Mouse (Mus musculus): Measurements from ENCODE around the gene Gm21992. TPM values are rescaled to one million over a fixed set of nuclear protein-coding genes. Genes with fewer than 3 reads are reported as not detected.
A peak's percentile ranks its signal among the peaks of the same experiment; 100 is the strongest.

The Gm21992 gene
- polyA plus RNA-seq, 2 experiments = 9.5 to 10.7 TPM

- no peaks in the 10 kb centered on the region for H3K36me3 ChIP-seq (replicated peaks; ENCODE audit: control insufficient read depth, insufficient read depth, low read depth)
- no peaks in the 10 kb centered on the region for H3K9me3 ChIP-seq (ENCODE audit: control insufficient read depth, low read length)
- H3K4me2 ChIP-seq (ENCODE audit: low read depth) = peak within 1 kb of the TSS; percentile 96
- H3K4me1 ChIP-seq (replicated peaks; ENCODE audit: control insufficient read depth in 2 of 2, insufficient read depth in 2 of 2, low read length in 1 of 2) = peaks cover 22 to 26% of the 10 kb centered on the region in 2 experiments
- H3K9ac ChIP-seq (replicated peaks) = peak within 1 kb of the TSS; percentile 52
- H3K27me3 ChIP-seq (ENCODE audit: control insufficient read depth, insufficient read depth, low read length) = peaks cover 34% of the 10 kb centered on the region
- TF ChIP-seq CTCF (IDR thresholded peaks at IDR 0.05; ENCODE audit: low read depth) (no peak), EP300 (IDR thresholded peaks at IDR 0.05; ENCODE audit: low read depth) (no peak)
- WGBS (ENCODE audit: insufficient replicate concordance) = 4% methylated on average over 45 of the region's 45 CpGs
- peak in 2 of 3 experiments; percentile 41 to 42 for DNase-seq (ENCODE audit: low read depth in 3 of 3, low spot score in 3 of 3)
- peak; percentile 9; the same call in 1 of the 2 replicates for ATAC-seq (ENCODE audit: insufficient read depth)
- peak within 1 kb of the TSS; percentile 52 to 56 for H3K4me3 ChIP-seq (ENCODE audit: insufficient read depth in 1 of 2, low read depth in 2 of 2, low read length in 2 of 2)
- H3K27ac ChIP-seq = no peak within 1 kb of the TSS
These were observed 43.4 kb upstream of the Gm21992 start, which contains the start of gene Ctsf for GRCm38 (mm10) chr19:4854552-4855469. Gene Ctsf, plus strand, starts transcription at chr19:4855130.

- 47% methylated on average over 5 of the region's 5 CpGs for WGBS (ENCODE audit: insufficient replicate concordance)
- ATAC-seq (ENCODE audit: insufficient read depth) = no peak
- Histone ChIP-seq H3K4me2 (ENCODE audit: low read depth) (no peak overlapping the region), H3K27me3 (ENCODE audit: control insufficient read depth, insufficient read depth, low read length) (peaks cover 25% of the 10 kb centered on the region), H3K9me3 (ENCODE audit: control insufficient read depth, low read length) (no peaks in the 10 kb centered on the region), H3K9ac (replicated peaks) (no peak overlapping the region), H3K4me3 (ENCODE audit: insufficient read depth in 1 of 2, low read depth in 2 of 2, low read length in 2 of 2) (no peak overlapping the region), H3K36me3 (replicated peaks; ENCODE audit: control insufficient read depth, insufficient read depth, low read depth) (no peaks in the 10 kb centered on the region), H3K4me1 (replicated peaks; ENCODE audit: control insufficient read depth in 2 of 2, insufficient read depth in 2 of 2, low read length in 1 of 2) (peaks cover 0 to 4% of the 10 kb centered on the region in 2 experiments; a peak in 2 of 4 replicates), H3K27ac (no peak overlapping the region)
- no peak for DNase-seq (ENCODE audit: low read depth in 3 of 3, low spot score in 3 of 3)
- no peak for TF ChIP-seq CTCF (IDR thresholded peaks at IDR 0.05; ENCODE audit: low read depth)
- no peak for TF ChIP-seq EP300 (IDR thresholded peaks at IDR 0.05; ENCODE audit: low read depth)
These were observed 38.9 kb upstream of the Gm21992 start for GRCm38 (mm10) chr19:4850281-4850680.

GRCm38 (mm10) chr19:4849800-4850199, 38.4 kb upstream of the Gm21992 start:
- peaks cover 20% of the 10 kb centered on the region for H3K27me3 ChIP-seq (ENCODE audit: control insufficient read depth, insufficient read depth, low read length)
- H3K9me3 ChIP-seq (ENCODE audit: control insufficient read depth, low read length) = no peaks in the 10 kb centered on the region
- no peak for ATAC-seq (ENCODE audit: insufficient read depth)
- no peak overlapping the region for H3K27ac ChIP-seq
- H3K4me3 ChIP-seq (ENCODE audit: insufficient read depth in 1 of 2, low read depth in 2 of 2, low read length in 2 of 2) = no peak overlapping the region
- no peak overlapping the region for H3K4me2 ChIP-seq (ENCODE audit: low read depth)
- no peak for TF ChIP-seq CTCF (IDR thresholded peaks at IDR 0.05; ENCODE audit: low read depth)
- no peak for TF ChIP-seq EP300 (IDR thresholded peaks at IDR 0.05; ENCODE audit: low read depth)
- H3K36me3 ChIP-seq (replicated peaks; ENCODE audit: control insufficient read depth, insufficient read depth, low read depth) = no peaks in the 10 kb centered on the region
- no peak for DNase-seq (ENCODE audit: low read depth in 3 of 3, low spot score in 3 of 3)
- no peak overlapping the region for H3K9ac ChIP-seq (replicated peaks)
- peaks cover 0 to 4% of the 10 kb centered on the region in 2 experiments; a peak in 2 of 4 replicates for H3K4me1 ChIP-seq (replicated peaks; ENCODE audit: control insufficient read depth in 2 of 2, insufficient read depth in 2 of 2, low read length in 1 of 2)
- WGBS (ENCODE audit: insufficient replicate concordance) = 42% methylated on average over 4 of the region's 4 CpGs

- DNase-seq (ENCODE audit: low read depth in 3 of 3, low spot score in 3 of 3) (no peak), ATAC-seq (ENCODE audit: insufficient read depth) (no peak)
- H3K4me2 ChIP-seq (ENCODE audit: low read depth) = no peak overlapping the region
- WGBS (ENCODE audit: insufficient replicate concordance) = 28% methylated on average over 7 of the region's 7 CpGs
- H3K36me3 ChIP-seq (replicated peaks; ENCODE audit: control insufficient read depth, insufficient read depth, low read depth) = no peaks in the 10 kb centered on the region
- H3K4me1 ChIP-seq (replicated peaks; ENCODE audit: control insufficient read depth in 2 of 2, insufficient read depth in 2 of 2, low read length in 1 of 2) = no peaks in the 10 kb centered on the region
- no peaks in the 10 kb centered on the region for H3K9me3 ChIP-seq (ENCODE audit: control insufficient read depth, low read length)
- no peak overlapping the region for H3K27ac ChIP-seq
- no peak overlapping the region for H3K9ac ChIP-seq (replicated peaks)
- peaks cover 5% of the 10 kb centered on the region for H3K27me3 ChIP-seq (ENCODE audit: control insufficient read depth, insufficient read depth, low read length)
- TF ChIP-seq CTCF (IDR thresholded peaks at IDR 0.05; ENCODE audit: low read depth) = peak; percentile 72
- no peak for TF ChIP-seq EP300 (IDR thresholded peaks at IDR 0.05; ENCODE audit: low read depth)
- H3K4me3 ChIP-seq (ENCODE audit: insufficient read depth in 1 of 2, low read depth in 2 of 2, low read length in 2 of 2) = no peak overlapping the region
These were observed 36.1 kb upstream of the Gm21992 start for GRCm38 (mm10) chr19:4847490-4847889.

DNA sequence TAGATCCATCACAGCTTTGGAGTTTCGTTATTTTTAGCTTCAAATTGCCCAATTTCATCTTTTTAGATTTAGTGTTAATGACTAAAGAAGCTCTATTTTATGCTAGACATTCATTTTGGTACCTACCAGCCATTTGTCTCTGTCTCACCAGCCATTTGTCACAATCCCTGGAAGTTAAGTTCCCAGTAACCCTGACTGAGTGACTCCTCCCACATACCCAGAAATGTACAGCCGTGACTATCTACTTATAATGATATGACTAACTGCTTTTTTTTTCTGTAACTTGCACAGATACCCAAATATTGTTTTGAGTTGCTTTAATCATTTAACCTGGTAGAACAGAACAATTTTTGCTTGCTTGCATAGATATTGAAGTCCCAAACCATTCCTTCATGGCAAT, 34.4 kb upstream of the Gm21992 start:
- ATAC-seq (ENCODE audit: insufficient read depth) = no peak
- H3K9me3 ChIP-seq (ENCODE audit: control insufficient read depth, low read length) = no peaks in the 10 kb centered on the region
- no peak for DNase-seq (ENCODE audit: low read depth in 3 of 3, low spot score in 3 of 3)
- no peak for TF ChIP-seq CTCF (IDR thresholded peaks at IDR 0.05; ENCODE audit: low read depth)
- TF ChIP-seq EP300 (IDR thresholded peaks at IDR 0.05; ENCODE audit: low read depth) = no peak
- no peaks in the 10 kb centered on the region for H3K4me1 ChIP-seq (replicated peaks; ENCODE audit: control insufficient read depth in 2 of 2, insufficient read depth in 2 of 2, low read length in 1 of 2)
- peaks cover 9% of the 10 kb centered on the region for H3K27me3 ChIP-seq (ENCODE audit: control insufficient read depth, insufficient read depth, low read length)
- no peaks in the 10 kb centered on the region for H3K36me3 ChIP-seq (replicated peaks; ENCODE audit: control insufficient read depth, insufficient read depth, low read depth)
- no peak overlapping the region for H3K4me3 ChIP-seq (ENCODE audit: insufficient read depth in 1 of 2, low read depth in 2 of 2, low read length in 2 of 2)
- H3K9ac ChIP-seq (replicated peaks) = no peak overlapping the region
- no peak overlapping the region for H3K4me2 ChIP-seq (ENCODE audit: low read depth)
- WGBS (ENCODE audit: insufficient replicate concordance) = 36% methylated on average over 2 of the region's 2 CpGs
- no peak overlapping the region for H3K27ac ChIP-seq
